Mouse (Mus musculus): ENCODE results near the gene Spaca6.
"Not testable (repeated sequence)": the region's sequence is repeated elsewhere in the genome, so short reads cannot be mapped to it uniquely, and the experiment has no call there.

Gene Spaca6

DNA sequence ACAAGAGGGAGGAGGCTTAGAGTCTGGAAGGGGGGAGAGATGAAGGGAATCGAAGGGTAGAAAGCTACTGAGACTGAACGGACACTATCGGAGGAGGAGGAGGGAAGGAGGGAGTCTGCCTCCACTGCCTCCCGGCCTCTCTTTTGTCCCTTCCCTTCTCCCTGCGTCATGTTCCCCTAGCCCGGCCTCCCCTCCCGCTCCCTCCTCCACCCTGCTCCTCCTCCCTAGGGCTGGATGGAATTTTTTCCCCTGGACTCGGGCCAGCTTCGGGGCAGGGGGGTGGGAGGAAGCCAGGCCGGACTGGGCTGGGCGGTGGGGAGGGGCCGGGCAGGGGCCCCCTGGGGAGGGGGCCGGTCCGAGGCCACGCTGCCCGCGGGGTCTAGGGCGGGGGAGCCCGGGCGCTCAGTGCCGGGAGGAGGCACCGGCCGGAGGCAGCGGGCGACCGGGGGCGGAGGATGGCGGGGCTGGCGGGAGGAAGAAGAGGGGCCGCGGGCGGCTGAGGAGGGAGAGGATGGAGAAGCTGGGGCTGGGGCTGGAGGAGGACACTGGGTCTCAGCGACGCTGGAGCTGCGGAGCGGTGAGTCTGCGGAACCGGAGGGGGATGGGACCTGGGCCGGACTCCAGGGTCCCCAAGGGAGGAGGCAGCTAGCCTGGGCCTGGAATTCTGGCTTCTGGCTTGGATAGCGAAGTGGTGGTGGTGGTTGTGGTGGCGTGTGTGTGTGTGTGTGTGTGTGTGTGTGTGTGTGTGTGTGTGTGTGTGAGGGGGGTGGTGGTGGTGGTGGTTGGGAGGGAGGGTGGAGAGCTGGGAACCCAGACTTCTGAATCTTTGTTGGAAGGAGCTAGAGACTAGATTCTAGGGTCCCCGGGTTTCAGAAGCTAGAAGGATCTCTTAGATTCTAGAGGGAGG lies at the start of gene Spaca6:
TSS of gene Spaca6 (plus strand) at position 408 of the 907 bp plus-strand sequence.
- peak; percentile 95 for DNase-seq

DNA sequence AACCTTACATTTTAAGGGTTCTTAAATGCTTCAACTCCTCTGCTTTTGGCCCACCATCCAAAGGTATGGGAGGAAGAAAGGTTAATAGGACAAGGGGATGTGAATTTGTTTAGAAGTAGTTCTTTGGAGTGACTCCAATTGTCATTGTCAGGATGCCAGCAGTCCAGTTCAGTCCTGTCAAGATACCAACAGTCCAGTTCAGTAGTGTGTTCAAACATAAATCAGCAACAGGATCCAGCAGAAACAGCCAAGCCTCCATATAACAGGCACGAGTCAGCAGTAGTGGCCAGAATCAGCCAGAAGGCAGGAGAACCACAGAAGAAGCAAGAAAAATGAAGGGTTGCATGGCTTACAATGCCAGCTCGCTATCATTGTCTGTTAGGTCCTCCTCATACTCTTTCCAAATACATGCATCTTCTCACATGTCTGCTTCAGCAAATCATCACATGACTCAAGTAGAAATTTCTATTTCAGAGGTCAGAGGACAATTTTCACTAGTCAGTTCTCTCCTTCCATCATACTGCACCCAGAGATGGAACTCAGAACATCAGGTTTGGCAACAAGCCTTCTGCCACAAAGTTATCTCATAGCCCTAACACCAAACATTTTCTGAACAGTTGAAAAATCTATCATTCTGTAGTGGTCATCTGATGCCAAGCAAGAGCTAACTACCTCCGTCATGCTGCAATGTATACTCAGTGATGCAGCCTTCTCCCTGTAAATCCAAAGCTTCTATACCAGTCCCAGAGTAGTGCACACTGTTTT lies 35.9 kb upstream of the Spaca6 start:
- no peak for DNase-seq

DNA sequence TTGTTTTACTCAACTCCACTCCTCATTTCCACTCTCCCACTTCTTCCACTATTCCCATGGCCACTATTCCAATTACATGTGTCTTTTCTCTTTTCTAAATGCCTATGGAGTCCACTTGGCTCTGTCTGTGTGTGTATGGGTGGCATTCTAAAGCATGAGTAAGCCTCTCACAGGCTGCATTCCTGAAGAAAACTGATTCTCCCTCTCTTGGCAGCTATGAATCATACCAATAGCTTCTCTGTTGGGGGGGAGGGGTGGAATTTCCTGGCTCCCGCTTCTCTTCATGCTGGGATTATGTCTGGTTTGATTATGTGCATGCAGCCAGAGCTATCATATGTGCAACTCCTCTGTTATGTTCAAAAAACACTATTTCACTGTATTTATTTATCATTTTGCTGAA lies 34.4 kb upstream of the Spaca6 start:
- DNase-seq, result no peak

DNA sequence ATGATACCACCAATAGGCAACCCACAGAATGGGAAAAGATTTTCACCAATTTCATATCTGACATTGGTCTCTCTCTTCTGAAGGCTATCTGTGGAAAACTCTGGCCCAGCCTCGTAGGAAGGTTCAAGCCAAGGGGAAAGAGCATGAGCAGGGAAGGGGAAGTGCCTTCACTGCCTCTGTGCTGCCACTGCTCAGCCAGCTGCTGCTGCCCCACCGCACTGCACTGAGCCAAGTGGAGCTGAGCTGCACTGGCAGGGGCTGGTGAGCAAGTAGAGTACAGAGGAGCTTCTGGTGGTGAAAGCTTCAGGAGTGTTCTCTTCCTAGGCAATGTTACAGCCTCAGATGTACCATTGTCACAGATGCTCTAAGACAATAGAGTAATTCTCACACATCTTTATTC lies 31.4 kb upstream of the Spaca6 start:
- DNase-seq, result no peak

DNA sequence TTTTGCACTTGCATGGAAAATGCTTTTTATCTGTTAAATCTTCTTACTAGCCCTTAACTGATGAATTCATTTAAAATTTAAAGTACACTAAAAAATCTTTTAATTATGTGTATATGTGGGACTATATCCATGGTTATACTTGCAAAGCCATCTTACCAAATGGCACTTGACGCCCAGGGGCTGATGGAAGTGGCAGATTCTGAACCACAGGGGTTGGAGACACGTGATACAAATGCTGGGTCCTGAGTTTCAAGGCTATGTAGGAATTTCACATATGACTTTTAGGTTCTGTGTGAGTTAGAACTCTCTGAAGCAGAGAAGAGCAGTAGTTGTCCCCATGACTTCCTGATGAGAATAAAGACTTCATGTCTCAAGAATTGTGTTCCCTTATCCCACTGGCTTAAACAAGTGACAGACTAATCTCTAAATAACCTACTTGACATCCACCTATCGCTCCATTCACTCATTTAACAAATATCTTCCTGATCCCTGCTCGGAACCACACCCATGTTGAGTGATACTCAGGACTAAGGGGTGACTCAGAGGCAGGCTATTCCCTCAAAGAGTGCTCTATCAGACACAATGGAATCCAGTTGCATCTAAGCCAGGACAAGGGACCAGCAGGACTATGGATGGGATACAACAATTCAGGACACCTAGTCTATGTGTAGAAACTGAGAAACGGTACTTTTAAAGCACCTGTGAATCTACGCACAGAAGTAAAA lies 3.2 kb upstream of the Spaca6 start:
- DNase-seq, result no peak

DNA sequence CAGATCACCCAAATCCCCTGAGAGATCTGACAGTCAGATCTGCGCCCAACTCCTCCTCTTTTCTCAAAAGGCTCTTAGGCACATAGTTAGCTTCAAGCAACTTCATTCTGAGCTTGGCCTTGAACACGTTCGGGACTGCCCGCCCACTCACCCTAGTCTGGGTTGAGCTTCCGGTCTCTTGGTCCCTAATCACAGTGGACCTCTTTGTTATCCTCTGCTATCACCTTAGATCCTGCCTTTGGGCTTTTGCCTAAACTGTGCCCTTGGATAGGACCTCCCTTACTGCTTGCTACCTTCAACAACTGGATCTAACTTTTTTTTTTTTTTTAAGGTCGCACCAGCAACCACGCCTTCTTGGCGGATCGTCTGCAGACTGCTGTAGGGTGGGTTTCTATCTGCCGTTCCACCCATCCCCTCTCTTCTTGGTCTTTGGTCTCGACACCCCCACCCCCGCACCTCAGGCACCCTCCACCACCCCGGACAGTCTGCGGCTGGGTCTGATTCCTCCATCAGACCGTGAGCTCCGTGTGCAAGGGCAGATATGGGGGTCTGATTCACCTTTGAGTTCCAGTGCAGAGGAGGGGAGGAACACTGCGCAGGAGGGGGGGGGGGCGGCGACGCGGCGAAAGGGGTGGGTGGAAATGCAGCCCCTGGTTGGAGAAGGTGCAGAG lies 902 bp upstream of the Spaca6 start:
- peak; percentile 55 for DNase-seq

DNA sequence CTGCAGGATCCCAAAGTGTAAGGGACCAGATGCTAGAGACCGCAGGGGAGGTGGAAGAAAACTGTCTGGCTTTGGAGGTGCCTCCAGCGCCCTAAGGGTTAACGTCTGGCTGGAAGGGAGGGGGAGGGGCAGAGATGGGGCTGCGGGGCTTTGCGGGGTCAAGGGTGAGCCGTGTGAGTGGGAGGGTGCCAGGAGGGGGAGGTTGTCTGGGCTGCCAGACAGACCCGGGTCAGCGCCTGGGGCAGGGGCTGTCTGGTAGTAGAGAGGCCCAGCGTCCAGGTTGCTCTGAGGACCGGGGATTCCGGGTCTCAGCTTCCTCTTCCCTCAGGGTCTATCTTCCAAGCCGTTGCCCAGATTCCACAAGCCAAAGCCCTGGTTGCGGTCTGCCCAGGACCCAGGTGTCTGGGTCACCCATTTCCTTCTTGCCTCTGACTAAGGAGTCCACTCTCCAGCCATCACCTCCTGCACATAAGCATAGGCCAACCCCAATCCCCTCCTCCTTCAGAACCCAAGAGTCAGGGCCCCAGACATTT lies 766 bp downstream of the Spaca6 start:
- DNase-seq, result peak; percentile 76

DNA sequence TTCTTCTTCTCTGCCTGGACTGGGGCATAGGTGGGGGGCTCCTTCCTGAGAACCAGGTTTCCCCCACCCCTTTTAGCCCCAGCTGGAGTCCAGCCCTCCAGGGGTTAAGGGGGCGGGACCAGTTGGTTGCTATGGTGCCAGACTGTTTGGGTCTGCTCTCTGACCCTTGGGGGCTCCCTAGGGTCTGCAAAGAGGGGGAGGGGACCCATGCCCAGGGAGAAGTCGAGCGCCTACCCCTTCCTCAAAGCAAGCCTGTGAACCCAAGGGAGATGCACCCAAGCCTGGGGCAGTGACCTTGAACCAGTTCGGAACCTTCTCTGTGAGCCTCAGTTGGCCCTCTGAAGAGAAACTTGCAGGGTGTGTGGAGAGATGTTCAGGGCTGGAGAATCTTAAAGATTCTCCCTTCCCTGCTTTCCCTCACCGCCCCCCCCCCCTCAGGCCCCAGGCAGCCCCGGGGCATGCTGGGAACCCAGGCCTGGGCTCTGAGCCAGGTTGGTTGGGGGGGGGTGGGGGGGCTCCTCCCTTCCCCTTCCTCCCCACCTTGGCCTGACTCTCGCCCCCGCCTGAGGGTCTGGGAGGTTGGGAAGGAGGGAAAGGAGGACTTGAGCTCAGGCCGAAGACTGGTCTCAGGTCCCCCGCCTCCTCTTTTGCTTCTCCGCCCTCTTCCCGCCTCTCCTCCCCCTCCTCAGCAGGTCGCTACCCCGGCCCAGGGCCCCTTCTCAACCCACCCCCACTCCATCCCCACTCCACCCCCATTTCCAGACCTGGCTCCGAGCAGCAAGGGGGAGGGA lies 1.4 kb downstream of the Spaca6 start:
- DNase-seq, result peak; percentile 71

DNA sequence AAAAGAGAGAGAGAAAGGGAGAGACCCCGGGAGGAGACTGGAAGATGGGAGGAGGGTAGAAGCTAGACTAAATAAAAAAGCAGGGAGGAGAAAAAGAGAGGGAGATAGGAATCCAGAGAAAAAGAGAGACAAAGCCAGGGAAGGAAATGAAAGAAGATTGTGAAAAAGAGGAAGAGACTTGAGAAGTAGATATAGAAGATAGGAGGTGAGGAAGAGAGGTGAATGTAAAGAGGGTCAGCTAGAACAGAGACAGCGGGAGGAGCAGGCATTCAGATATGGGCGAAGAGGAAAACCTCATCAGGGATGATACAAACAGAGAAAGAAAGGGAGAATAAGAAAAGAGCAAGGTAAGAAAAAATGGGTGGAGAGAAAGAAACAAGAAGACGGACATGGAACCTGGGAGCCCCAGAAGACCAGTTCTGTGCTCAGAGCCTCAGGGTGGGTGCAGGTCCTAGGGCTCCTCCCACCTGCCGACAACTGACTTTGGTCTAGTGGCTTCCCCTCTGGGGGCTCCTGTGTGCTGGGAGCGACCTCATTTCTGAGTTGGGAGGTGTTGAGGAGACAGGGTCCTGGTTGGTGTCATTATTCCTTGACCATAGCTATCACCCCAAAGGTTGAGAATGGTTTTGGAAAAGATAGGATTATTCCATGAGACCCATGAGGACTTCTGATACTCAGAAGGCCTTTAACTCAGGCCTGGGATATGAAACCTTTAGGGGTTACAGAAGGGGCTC lies 2.3 kb downstream of the Spaca6 start:
- DNase-seq, result peak; percentile 25

DNA sequence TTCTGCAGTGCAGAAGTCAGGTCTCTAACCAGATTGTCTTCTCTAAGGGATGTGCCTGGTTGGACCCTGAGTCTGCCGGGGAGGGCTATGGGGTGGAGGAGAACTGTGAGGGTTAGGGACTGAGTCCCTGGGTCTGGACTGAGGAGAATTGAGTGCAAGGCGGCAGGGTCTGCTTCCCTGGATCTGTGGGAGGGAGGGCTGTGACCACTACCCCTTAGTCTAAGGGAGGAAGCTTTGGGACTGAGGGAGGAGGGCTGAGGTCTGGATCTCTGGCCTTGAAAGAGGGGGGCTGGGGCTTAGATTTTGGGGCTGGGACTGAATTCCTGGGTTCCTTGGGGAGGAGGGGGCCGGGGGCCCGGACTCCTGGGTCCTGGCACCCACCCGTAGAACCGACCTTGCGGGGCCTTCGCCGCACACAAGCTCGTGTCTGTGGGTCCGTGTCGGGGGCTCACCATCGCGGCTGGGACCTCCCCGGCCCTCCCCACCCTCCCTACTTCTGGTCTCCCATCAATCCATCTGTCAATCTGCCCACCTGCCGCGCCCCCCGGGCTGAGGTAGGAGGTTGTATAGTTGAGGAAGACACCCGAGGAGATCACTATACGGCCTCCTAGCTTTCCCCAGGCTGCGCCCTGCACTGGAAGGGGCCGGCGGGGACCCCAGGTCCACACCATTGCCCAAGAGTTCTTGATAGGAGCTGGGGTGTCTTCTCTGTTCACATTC lies 3.0 kb downstream of the Spaca6 start:
- peak; percentile 18 for DNase-seq

DNA sequence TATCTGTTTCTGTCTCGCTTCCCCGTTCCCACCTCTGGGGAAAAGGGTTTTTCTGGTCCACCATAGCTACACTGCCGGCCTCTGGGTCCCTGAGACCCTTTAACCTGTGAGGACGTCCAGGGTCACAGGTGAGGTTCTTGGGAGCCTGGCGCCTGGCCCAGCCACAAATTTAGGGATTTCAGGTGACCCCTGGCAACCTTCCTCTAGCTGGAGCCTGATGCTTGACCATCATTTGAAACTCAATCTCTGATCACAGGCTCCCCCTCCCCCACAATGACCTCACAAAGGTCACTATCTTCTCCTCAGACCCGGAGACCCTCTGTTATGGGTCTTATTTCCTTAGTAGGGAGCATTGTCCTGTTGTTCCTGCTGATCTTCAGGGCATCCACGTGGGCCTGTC lies 3.8 kb downstream of the Spaca6 start:
- DNase-seq, result no peak

DNA sequence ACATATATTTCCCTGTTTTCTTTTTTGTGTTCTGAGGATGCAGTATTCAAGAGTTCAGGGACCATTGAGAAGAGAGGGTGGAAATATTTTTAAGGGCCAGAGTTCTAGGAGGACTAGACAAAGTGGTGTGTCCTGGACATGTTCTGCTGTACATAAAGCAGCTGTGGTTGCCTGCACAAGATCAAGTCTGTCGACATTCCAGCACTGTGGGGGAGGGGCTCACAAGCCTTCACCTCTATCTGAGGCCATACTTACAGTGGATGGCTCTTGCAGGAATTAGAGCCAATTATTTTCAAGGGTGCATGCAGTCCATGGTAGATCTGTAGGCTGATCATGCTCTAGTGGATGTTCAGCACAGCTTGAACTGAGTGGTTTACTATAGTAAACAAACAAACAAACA lies 7.9 kb downstream of the Spaca6 start:
- DNase-seq, result no peak

DNA sequence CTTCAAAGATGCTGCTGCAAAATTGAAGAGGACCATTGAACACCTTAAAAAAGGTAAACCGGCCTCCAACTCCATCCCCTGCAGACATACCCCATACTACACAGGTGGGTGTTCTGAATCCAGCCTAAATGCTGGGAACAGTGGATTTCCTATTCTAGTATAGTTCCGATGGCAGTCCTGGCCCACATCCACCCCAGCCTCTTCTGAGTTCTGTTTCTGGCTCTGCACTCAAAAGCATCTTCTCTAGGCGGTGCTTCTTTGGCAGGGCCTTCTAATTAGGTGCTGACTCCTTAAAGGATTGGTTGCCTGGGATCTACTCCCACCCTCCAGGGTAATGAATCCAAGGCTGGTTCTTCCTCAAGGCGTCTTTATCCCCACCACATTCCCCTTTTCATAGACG lies 9.1 kb downstream of the Spaca6 start:
- DNase-seq, result no peak

DNA sequence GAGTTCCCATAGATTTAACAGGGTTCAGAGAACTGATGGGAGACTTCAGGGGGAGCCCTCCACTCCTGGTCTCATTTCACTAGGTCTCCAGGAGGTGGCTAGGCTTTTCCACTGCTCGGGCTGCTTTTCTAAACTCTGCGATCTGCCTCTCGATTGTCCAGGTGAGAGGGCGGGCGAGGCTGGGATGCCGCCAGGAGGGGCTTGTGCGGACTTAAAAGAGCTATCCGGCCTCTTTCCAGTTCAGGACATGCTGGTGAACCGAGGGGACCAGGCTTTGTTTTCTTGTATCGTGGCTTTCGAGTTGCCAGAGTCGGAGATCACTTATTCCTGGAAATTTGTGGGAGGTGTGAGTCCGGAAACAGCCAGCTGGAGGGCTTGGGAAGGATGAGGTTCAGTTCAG lies 10.5 kb downstream of the Spaca6 start:
- DNase-seq, result peak; percentile 34

DNA sequence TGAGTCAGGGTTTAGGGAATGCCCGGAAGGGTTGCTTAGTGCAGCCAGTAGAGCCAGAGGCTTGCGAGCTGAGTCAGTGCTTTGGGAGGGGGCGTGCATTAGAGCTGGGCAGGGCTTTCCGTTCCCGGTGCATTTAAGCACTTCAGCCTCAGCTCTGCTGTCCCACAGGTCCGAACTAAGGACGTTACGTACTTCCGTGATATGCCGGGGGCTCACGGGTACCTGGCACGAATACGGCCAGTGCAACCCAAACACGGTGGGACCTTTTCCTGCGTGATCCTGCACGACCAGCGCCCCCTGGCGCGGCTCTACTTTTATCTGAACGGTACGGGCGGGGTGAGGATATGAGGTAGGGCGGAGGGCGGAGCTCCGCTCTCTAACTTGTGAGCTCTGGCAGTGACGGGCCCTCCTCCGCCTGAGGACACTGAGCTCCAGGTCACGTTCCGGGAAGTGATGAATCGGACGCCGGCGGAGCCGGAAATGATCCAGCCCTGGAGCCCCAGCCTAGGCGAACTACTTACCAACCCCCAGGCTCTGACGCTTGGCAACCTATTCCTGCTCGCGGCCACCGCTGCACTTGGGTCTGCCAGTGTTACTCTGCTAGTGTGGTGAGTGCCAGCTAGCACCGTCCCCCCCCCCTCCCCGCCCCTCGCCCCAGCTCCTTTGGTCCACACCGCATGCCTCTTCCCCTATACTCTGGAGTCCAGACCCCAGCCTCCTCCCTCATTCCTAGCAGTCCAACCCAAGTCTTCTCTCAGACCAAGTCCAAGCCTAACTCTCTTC lies 11.2 kb downstream of the Spaca6 start:
- peak; percentile 95 for DNase-seq

DNA sequence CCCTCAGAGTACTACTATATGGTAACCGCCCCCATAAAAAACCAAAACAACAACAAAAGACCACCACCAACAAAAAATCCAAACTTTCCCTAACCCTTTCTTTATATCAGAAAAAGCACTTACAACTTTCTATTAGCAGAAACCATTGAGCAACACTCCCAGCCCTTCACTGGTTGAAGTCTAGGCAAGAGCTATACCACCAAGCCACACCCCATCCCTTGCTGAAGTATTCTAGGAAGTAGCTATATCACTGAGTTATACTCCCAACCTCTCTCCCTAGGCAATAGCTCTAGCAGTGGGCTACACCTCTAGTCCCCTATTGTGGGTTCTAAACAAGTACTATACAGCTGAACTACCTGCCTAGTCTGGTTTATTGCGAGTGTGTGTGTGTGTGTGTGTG lies 12.3 kb downstream of the Spaca6 start:
- DNase-seq, result no peak

DNA sequence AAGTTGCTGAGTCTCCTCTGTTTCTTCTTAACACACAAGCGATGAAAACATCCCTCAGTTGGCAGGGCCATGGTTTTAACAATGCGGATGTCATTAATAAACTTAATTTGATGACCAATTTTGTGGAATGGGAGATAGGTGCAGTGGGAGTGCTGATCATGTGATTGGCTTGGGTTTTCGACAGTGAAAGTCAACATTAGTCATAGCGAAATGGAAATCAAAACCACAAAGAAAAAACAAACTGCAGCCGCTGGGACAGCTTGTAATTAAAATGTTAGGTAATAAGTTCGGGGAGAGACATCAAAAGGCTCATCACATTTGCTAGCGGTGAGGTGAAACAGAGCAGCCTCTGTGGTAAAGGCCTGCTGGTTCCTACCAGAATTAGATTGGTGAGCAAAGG lies 13.8 kb downstream of the Spaca6 start:
- DNase-seq, result no peak

DNA sequence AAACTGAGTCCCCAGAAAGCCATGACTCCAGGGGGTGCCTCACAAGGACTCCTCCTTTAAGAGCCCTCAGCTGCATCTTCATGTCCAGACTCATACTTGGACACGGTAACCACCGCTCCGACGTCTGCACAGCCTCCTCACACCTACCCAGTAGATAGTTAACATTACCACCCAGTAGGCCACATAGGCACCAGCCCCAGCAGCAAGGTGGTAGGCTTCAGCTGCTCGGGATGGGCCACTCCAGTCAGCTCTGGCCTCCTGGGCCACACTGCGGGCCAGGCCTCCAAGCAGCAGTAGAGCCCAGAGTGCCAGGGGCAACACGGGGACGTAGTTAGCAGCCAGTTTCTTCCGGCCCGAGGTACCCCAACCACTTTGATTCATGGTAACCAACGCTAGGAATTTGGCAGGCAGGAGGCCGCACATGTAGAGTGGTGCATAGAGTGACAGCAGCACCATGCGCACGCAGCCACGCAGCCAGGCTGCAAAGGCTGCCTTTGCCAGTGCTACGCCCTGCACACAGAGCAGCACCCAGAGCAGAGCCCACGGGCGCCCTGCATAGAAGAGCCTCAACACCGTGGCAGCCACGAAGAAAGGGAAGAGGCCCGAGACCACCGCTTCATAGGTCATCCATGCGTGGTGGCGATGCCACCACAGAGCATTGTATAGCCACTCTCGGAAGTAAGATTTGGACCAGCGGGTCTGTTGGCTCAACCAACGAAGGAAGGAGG lies 16.7 kb downstream of the Spaca6 start:
- DNase-seq, result no peak

DNA sequence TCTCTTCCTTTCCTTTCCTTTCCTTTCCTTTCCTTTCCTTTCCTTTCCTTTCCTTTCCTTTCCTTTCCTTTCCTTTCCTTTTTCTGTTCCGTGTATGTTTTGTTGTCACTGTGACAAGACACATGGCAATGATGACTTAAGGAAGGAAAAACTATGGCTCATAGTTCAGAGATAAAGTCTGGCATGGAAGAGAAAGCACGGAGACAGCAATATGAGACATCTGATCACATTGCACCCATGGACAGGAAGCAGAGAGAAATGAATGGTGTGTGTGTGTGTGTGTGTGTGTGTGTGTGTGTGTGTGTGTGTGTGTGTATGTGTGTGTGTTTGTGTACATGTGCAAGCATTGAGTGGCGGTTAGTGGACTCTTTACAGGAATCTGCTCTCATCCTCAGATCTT lies 17.6 kb downstream of the Spaca6 start:
- not testable (repeated sequence) for DNase-seq

Measured in right cerebral cortex, postnatal 4 days (tissue).